Mouse (Mus musculus) myocyte (in vitro differentiated cells): ENCODE data around the gene Gm8165.
"Not testable (repeated sequence)": the region's sequence is repeated elsewhere in the genome, so short reads cannot be mapped to it uniquely, and the experiment has no call there.

Experiments used
- CEBPB ChIP-seq: IDR thresholded peaks from 2 replicates; pipeline ENCODE4 v1.6.1; 2011; ENCODE audit warnings: mild to moderate bottlenecking, moderate library complexity; ENCODE audit not compliant: poor library complexity, insufficient read depth, severe bottlenecking
- POLR2A ChIP-seq: IDR thresholded peaks from one replicate; pipeline ENCODE4 v1.6.1; 2011; ENCODE audit warnings: low read depth, mild to moderate bottlenecking, control low read depth, moderate library complexity; ENCODE audit not compliant: insufficient read length
- REST ChIP-seq: IDR thresholded peaks from one replicate; pipeline ENCODE4 v1.6.1; 2011; ENCODE audit warnings: mild to moderate bottlenecking, control low read depth, moderate library complexity; ENCODE audit not compliant: insufficient read depth, insufficient read length
- TCF3 ChIP-seq: IDR thresholded peaks from one replicate; pipeline ENCODE4 v1.6.1; 2011; ENCODE audit warnings: low read depth, control low read depth; ENCODE audit not compliant: insufficient read length
- USF1 ChIP-seq: IDR thresholded peaks from one replicate; pipeline ENCODE4 v1.6.1; 2011; ENCODE audit warnings: low read depth, mild to moderate bottlenecking, control low read depth, moderate library complexity

DNA sequence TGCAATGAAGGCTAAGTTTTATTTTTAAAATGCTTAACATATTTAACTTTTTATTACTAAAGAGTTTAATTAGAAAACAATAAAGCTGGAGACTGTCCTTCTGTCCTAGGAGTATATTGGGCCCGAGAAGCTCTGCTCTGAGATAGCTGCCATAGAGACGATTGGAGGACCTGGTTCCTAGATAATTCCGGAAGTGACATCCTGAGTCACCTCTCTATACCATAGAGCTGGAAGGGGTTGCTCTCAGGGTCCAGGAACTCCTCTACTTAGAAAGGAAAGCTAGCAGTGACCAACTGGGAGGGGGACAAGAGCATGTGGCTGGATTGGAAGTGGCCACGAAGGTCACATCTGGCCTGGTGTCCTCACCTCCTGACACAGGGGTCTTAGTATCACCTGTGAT is 20.6 kb upstream of the Gm8165 start, which contains the start of gene Gm7324:
- TF ChIP-seq POLR2A, TCF3, CEBPB, USF1, REST: not testable (repeated sequence)
